Mouse (Mus musculus): ENCODE measurements at regions not wholly inside any gene's neighbourhood (a gene's known extent, or its start where the extent isn't known, plus 50 kb on each side); places are given as distances from the start of the nearest gene placed in this dataset.

GRCm38 (mm10) chr9:11603884-11604283 lies 699.3 kb upstream of the Cntn5 start:
- Histone ChIP-seq H3K4me1 (replicated peaks; ENCODE audit: control insufficient read depth, insufficient read depth, low read length) (no peaks in the 10 kb centered on the region), H3K4me3 (replicated peaks; ENCODE audit: low read length) (no peak overlapping the region), H3K36me3 (ENCODE audit: control insufficient read depth, insufficient read depth) (no peaks in the 10 kb centered on the region), H3K9me3 (ENCODE audit: control insufficient read depth, low read length) (no peaks in the 10 kb centered on the region), H3K27me3 (replicated peaks; ENCODE audit: control insufficient read depth, insufficient read depth, low read length) (no peaks in the 10 kb centered on the region), H3K27ac (ENCODE audit: low read length) (no peak overlapping the region), H3K9ac (replicated peaks; ENCODE audit: low read depth, low read length) (no peak overlapping the region), H3K4me2 (ENCODE audit: low read length) (no peak overlapping the region)
- ATAC-seq = no peak
- 83% methylated on average over 3 of the region's 3 CpGs for WGBS

DNA sequence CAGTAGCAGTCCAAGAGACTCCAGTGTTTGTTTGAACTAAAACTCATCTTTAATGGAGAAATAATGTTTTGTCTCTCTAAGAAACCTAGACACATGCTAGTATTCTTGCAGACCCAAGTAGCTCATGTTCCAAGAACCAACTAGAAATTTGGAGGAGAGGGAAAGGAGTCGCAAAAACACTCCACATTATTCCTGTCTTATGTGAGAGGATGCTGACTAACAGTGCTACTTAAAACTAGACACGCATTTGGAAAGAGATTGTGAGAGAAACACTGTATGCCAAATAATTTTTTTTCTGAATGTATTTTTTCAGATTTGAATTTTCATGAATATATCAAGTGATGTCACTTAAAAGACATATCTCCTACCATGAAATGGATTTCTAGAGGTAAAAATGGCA lies 698.3 kb upstream of the Cntn5 start:
- WGBS = 74% methylated on average over 2 of the region's 2 CpGs

DNA sequence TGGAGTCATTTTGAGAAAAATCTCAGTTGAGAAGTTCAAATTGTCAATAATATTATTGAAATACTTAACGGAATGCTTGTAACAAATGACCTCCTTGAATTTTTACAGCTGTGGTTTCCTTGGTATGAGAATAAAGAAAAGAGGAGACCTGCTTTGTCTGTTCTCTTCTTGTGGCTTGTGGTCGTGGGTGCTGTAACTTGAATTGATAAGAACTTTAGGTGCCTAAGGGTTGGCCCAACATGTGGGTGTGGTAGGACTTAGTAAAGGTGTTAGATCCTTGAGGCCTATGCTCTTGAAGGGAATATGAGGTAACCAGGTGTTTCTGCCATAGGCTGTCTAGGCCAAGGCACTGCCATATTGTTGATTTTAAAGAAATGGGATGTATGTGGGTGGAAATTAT lies 674.4 kb upstream of the Cntn5 start:
- WGBS = 72% methylated on average over 2 of the region's 2 CpGs
- Histone ChIP-seq H3K4me1 (replicated peaks; ENCODE audit: control insufficient read depth, insufficient read depth, low read length) (no peaks in the 10 kb centered on the region), H3K27ac (ENCODE audit: low read length) (no peak overlapping the region), H3K4me3 (replicated peaks; ENCODE audit: low read length) (no peak overlapping the region), H3K4me2 (ENCODE audit: low read length) (no peak overlapping the region), H3K36me3 (ENCODE audit: control insufficient read depth, insufficient read depth) (no peaks in the 10 kb centered on the region), H3K9ac (replicated peaks; ENCODE audit: low read depth, low read length) (no peak overlapping the region), H3K27me3 (replicated peaks; ENCODE audit: control insufficient read depth, insufficient read depth, low read length) (no peaks in the 10 kb centered on the region), H3K9me3 (ENCODE audit: control insufficient read depth, low read length) (no peaks in the 10 kb centered on the region)
- ATAC-seq = no peak

More for the DNA sequence above, 698.3 kb upstream of the Cntn5 start:
- Histone ChIP-seq H3K4me2 (ENCODE audit: low read length) (no peak overlapping the region), H3K27ac (ENCODE audit: low read length) (no peak overlapping the region), H3K4me1 (replicated peaks; ENCODE audit: control insufficient read depth, insufficient read depth, low read length) (no peaks in the 10 kb centered on the region), H3K36me3 (ENCODE audit: control insufficient read depth, insufficient read depth) (no peaks in the 10 kb centered on the region), H3K9me3 (ENCODE audit: control insufficient read depth, low read length) (no peaks in the 10 kb centered on the region), H3K4me3 (replicated peaks; ENCODE audit: low read length) (no peak overlapping the region), H3K9ac (replicated peaks; ENCODE audit: low read depth, low read length) (no peak overlapping the region), H3K27me3 (replicated peaks; ENCODE audit: control insufficient read depth, insufficient read depth, low read length) (no peaks in the 10 kb centered on the region)
- peak; percentile 33; the same call in 1 of the 2 replicates for ATAC-seq

- H3K4me1 ChIP-seq (replicated peaks; ENCODE audit: control insufficient read depth, insufficient read depth, low read length) = no peaks in the 10 kb centered on the region
- no peaks in the 10 kb centered on the region for H3K27me3 ChIP-seq (replicated peaks; ENCODE audit: control insufficient read depth, insufficient read depth, low read length)
- H3K4me3 ChIP-seq (replicated peaks; ENCODE audit: low read length) = no peak overlapping the region
- H3K4me2 ChIP-seq (ENCODE audit: low read length) = no peak overlapping the region
- no peak overlapping the region for H3K27ac ChIP-seq (ENCODE audit: low read length)
- no peak overlapping the region for H3K9ac ChIP-seq (replicated peaks; ENCODE audit: low read depth, low read length)
- WGBS = 58% methylated on average over 1 of the region's 1 CpGs
- no peaks in the 10 kb centered on the region for H3K36me3 ChIP-seq (ENCODE audit: control insufficient read depth, insufficient read depth)
- H3K9me3 ChIP-seq (ENCODE audit: control insufficient read depth, low read length) = no peaks in the 10 kb centered on the region
- ATAC-seq = no peak
These were observed 658.3 kb upstream of the Cntn5 start for GRCm38 (mm10) chr9:11562885-11563284.

DNA sequence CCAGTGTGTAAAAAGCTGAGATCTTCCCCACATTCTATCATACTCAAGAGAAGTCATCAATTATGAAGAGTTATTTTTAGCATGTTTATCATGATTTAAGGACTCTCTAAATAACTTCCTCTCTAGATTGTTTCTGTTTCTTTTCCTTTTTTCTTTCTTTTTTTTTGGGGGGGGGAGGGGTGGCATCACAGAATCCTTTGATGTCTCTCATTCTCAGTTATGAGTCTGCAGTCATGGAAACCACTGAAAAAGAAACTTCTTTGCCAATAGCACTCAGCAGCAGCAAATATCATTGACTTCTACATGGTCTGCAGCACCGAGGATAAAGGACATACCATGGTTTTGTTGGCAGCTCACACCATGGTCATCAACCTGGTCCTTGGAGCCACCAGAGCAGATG lies 654.8 kb upstream of the Cntn5 start:
- no peaks in the 10 kb centered on the region for H3K27me3 ChIP-seq (replicated peaks; ENCODE audit: control insufficient read depth, insufficient read depth, low read length)
- 77% methylated on average over 1 of the region's 1 CpGs for WGBS
- no peak for ATAC-seq
- no peak overlapping the region for H3K4me2 ChIP-seq (ENCODE audit: low read length)
- H3K4me1 ChIP-seq (replicated peaks; ENCODE audit: control insufficient read depth, insufficient read depth, low read length) = no peaks in the 10 kb centered on the region
- no peaks in the 10 kb centered on the region for H3K9me3 ChIP-seq (ENCODE audit: control insufficient read depth, low read length)
- no peak overlapping the region for H3K9ac ChIP-seq (replicated peaks; ENCODE audit: low read depth, low read length)
- H3K27ac ChIP-seq (ENCODE audit: low read length) = no peak overlapping the region
- H3K36me3 ChIP-seq (ENCODE audit: control insufficient read depth, insufficient read depth) = no peaks in the 10 kb centered on the region
- no peak overlapping the region for H3K4me3 ChIP-seq (replicated peaks; ENCODE audit: low read length)

DNA sequence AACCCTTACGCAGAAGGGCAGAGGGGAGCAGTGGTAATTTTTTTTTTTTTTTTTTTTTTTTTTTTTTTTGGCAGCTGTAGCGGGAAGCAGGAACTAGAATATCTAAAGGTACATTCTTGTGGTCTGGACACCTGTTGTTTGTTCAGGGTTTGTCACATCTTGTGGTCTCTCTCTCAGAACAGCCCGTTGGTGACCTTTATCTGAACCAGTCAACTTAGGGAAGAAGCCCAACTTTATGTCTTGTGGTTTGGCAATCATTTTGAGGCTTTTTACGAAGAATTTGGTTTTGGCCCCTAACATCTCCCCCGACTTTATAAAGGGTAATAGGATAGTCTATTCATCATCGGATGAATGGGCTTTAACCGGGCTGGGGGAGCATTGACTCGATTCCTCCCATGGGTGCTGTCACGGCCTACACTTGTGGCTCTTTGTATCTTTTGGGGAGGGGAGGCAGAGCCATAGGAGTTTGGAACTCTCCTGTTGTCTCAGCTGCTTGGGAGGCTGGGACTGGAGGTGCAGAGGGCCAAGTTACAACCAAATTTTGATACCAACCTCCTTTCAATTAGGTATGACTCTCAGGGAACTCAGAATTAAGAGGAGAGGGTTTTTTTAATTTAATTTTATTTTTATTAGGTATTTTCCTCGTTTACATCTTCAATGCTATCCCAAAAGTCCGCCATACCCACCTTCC lies 609.4 kb upstream of the Cntn5 start:
- Histone ChIP-seq H3K4me2 (ENCODE audit: low read length) (no peak overlapping the region), H3K36me3 (ENCODE audit: control insufficient read depth, insufficient read depth) (no peaks in the 10 kb centered on the region), H3K27me3 (replicated peaks; ENCODE audit: control insufficient read depth, insufficient read depth, low read length) (no peaks in the 10 kb centered on the region), H3K9ac (replicated peaks; ENCODE audit: low read depth, low read length) (no peak overlapping the region), H3K27ac (ENCODE audit: low read length) (no peak overlapping the region), H3K4me1 (replicated peaks; ENCODE audit: control insufficient read depth, insufficient read depth, low read length) (no peaks in the 10 kb centered on the region), H3K9me3 (ENCODE audit: control insufficient read depth, low read length) (no peaks in the 10 kb centered on the region), H3K4me3 (replicated peaks; ENCODE audit: low read length) (no peak overlapping the region)
- 86% methylated on average over 11 of the region's 11 CpGs for WGBS
- no peak for ATAC-seq

Data from forebrain, embryonic 16.5 days (tissue).